Mouse (Mus musculus) gastrocnemius, adult 2 months (tissue): ENCODE results near the gene Zdhhc5. TPM values are rescaled to one million over a fixed set of nuclear protein-coding genes. Genes with fewer than 3 reads are reported as not detected.

Experiments used
- DNase-seq: peaks from one replicate; pipeline ENCODE4 v3.0.0; 2022
- H3K27ac ChIP-seq: fragments of 200-600 bp; 2 replicates; pipeline ENCODE4 v1.8.1; 2022; ENCODE audit warnings: mild to moderate bottlenecking
- H3K4me3 ChIP-seq: fragments of 200-600 bp; 2 replicates; pipeline ENCODE4 v1.8.1; 2022; ENCODE audit warnings: mild to moderate bottlenecking, moderate library complexity
- CTCF ChIP-seq: fragments of 200-600 bp; IDR thresholded peaks from 2 replicates; pipeline ENCODE4 v1.8.1; 2022; ENCODE audit warnings: antibody characterized with exemption, mild to moderate bottlenecking, moderate library complexity
- intact Hi-C: fragments of 180-260 bp; cut with DNase I; formaldehyde crosslinking; loops from one replicate; pipeline ENCODE4 v1.15.1; 2025
- total RNA-seq, 2 experiments: library from RNA; stranded (reverse); gene quantifications; 2 replicates each; pipeline ENCODE4 v1.2.3; 2021

The Zdhhc5 gene
- total RNA-seq, 2 experiments from 2014 or later: 71.9 to 75.1 TPM

GRCm38 (mm10) chr2:84714422-84714810 is 564 bp downstream of the Zdhhc5 start:
- Histone ChIP-seq H3K27ac (peak overlapping the region; percentile 95), H3K4me3 (peak overlapping the region; percentile 98)
- TF ChIP-seq CTCF: no peak
- intact Hi-C loops: loop anchor here (5.0 kb wide), 1 partner anchor 37 kb away; the partner anchor contains the start of genes Gm28635, Med19 and Tmx2
- no peak for DNase-seq

- intact Hi-C loops: loop anchor here (5.0 kb wide), 1 partner anchor 35 kb away; the partner anchor contains the start of genes Gm28635, Med19 and Tmx2
- no peak overlapping the region for H3K27ac ChIP-seq
- H3K4me3 ChIP-seq: no peak overlapping the region
- no peak for DNase-seq
- TF ChIP-seq CTCF: no peak
Observed at GRCm38 (mm10) chr2:84711898-84712297, 3.1 kb downstream of the Zdhhc5 start.

GRCm38 (mm10) chr2:84707523-84707922 is 7.5 kb downstream of the Zdhhc5 start:
- DNase-seq: no peak
- TF ChIP-seq CTCF: no peak
- H3K4me3 ChIP-seq: no peak overlapping the region
- H3K27ac ChIP-seq: no peak overlapping the region
- intact Hi-C loops: no loop called here

GRCm38 (mm10) chr2:84705295-84705694 is 9.7 kb downstream of the Zdhhc5 start:
- Histone ChIP-seq H3K4me3 (no peak overlapping the region), H3K27ac (no peak overlapping the region)
- no peak for TF ChIP-seq CTCF
- no peak for DNase-seq
- intact Hi-C loops: no loop called here

- Histone ChIP-seq H3K27ac (no peak overlapping the region), H3K4me3 (no peak overlapping the region)
- intact Hi-C loops: no loop called here
- no peak for TF ChIP-seq CTCF
- no peak for DNase-seq
Observed at GRCm38 (mm10) chr2:84704329-84704728, 10.7 kb downstream of the Zdhhc5 start.

- no peak for TF ChIP-seq CTCF
- H3K27ac ChIP-seq: no peak overlapping the region
- intact Hi-C loops: no loop called here
- DNase-seq: no peak
- H3K4me3 ChIP-seq: no peak overlapping the region
Observed at GRCm38 (mm10) chr2:84703497-84703896, 11.5 kb downstream of the Zdhhc5 start.

- no peak for DNase-seq
- Histone ChIP-seq H3K4me3 (no peak overlapping the region), H3K27ac (no peak overlapping the region)
- no peak for TF ChIP-seq CTCF
- intact Hi-C loops: no loop called here
Observed at GRCm38 (mm10) chr2:84695007-84695695, 19.8 kb downstream of the Zdhhc5 start.

- no peak for TF ChIP-seq CTCF
- DNase-seq: no peak
- no peak overlapping the region for H3K27ac ChIP-seq
- no peak overlapping the region for H3K4me3 ChIP-seq
- intact Hi-C loops: no loop called here
Observed at GRCm38 (mm10) chr2:84690050-84690449, 24.9 kb downstream of the Zdhhc5 start.

GRCm38 (mm10) chr2:84688080-84688844 is 26.7 kb downstream of the Zdhhc5 start:
- TF ChIP-seq CTCF: no peak
- H3K27ac ChIP-seq: no peak overlapping the region
- no peak overlapping the region for H3K4me3 ChIP-seq
- no peak for DNase-seq
- intact Hi-C loops: no loop called here

GRCm38 (mm10) chr2:84682605-84683183 is 32.3 kb downstream of the Zdhhc5 start:
- no peak for DNase-seq
- H3K4me3 ChIP-seq: no peak overlapping the region
- no peak overlapping the region for H3K27ac ChIP-seq
- intact Hi-C loops: no loop called here
- no peak for TF ChIP-seq CTCF

- TF ChIP-seq CTCF: no peak
- Histone ChIP-seq H3K27ac (peak within 1 kb of the TSS; percentile 87), H3K4me3 (peak within 1 kb of the TSS; percentile 89)
- intact Hi-C loops: loop anchor here (5.0 kb wide), 1 partner anchor 33 kb away; no protein-coding TSS in a partner anchor
- DNase-seq: no peak
Observed at GRCm38 (mm10) chr2:84679016-84679415, 36.0 kb downstream of the Zdhhc5 start, which contains the start of gene Tmx2. TSS of gene Tmx2 (minus strand) at chr2:84679140.

GRCm38 (mm10) chr2:84677968-84678880 is 36.8 kb downstream of the Zdhhc5 start, which contains the start of the genes Gm28635 and Med19:
TSS of gene Gm28635 (minus strand) at chr2:84678041.
TSS of gene Med19 (plus strand) at chr2:84678402.
- Histone ChIP-seq H3K27ac (peak within 1 kb of the TSS; percentile 87), H3K4me3 (peak within 1 kb of the TSS; percentile 89)
- TF ChIP-seq CTCF: no peak
- DNase-seq: peak; percentile 94
- intact Hi-C loops: loop anchor here (5.0 kb wide), 1 partner anchor 34 kb away; no protein-coding TSS in a partner anchor
